ENCODE assay signal across 19 mouse cellular contexts in the genomic region with DNA sequence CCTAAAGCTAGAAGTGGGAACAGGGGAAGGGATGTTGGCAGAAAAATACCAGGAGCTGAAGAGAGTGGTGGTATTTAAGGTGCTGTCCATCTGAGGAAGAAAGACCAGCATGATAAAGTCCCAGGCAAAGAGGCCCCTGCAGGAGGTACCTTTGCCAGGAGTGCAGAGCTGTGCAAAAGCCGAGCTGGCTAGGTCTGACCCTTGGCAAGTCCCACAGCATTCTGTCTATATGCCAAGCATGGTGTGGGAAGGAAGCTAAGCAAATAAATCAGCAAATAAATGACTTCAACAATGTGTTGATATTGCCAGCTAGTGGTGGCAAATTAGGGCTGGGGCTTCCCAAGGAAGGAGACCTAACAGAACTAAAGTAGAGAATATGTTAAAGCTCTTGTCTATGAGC.
A peak's percentile ranks its signal among the peaks of the same experiment; 100 is the strongest.
DNase-seq lines count a peak whose midpoint lies in the region; ATAC-seq lines count a peak whose summit lies in the region.
"Had no signal": no experiment of that assay in that cellular context is flagged by ENCODE, and none has a peak within 500 bp of the region (broad histone marks: within the 10 kb centered on the region; RNA-seq: fewer than 3 reads in every experiment).

No protein-coding gene starts in this region.

- H3K27me3 ChIP-seq in hindbrain, embryonic 16.5 days (replicated peaks; ENCODE audit: control insufficient read depth, insufficient read depth, low read length) = no peaks in the 10 kb centered on the region
- no peaks in the 10 kb centered on the region for H3K27me3 ChIP-seq in hindbrain, embryonic 13.5 days
- H3K27me3 ChIP-seq: embryonic facial prominence, embryonic 13.5 days; heart, embryonic 12.5 days had no signal

- no peaks in the 10 kb centered on the region for H3K36me3 ChIP-seq in hindbrain, embryonic 16.5 days (ENCODE audit: control insufficient read depth, insufficient read depth, low read length)
- no peaks in the 10 kb centered on the region for H3K36me3 ChIP-seq in hindbrain, embryonic 13.5 days
- H3K36me3 ChIP-seq: embryonic facial prominence, embryonic 13.5 days; heart, embryonic 12.5 days; limb, embryonic 10.5 days had no signal

- H3K4me2 ChIP-seq in hindbrain, embryonic 16.5 days (ENCODE audit: low read length) = no peak overlapping the region
- H3K4me2 ChIP-seq in hindbrain, embryonic 13.5 days = no peak overlapping the region
- H3K4me2 ChIP-seq: embryonic facial prominence, embryonic 13.5 days; heart, embryonic 12.5 days; liver, embryonic 11.5 days had no signal

- H3K4me3 ChIP-seq in hindbrain, embryonic 16.5 days (ENCODE audit: low read length) = no peak overlapping the region
- H3K4me3 ChIP-seq in hindbrain, embryonic 13.5 days = no peak overlapping the region
- H3K4me3 ChIP-seq: embryonic facial prominence, embryonic 13.5 days; gastrocnemius, adult 2 months; heart, embryonic 12.5 days; limb, embryonic 10.5 days had no signal

- peak; percentile 88 for DNase-seq in brain, adult 2 months (ENCODE audit: low read depth, low spot score)
- peak; percentile 86 for DNase-seq in cerebellum, adult 11-12 months
- peak; percentile 80 to 83 for DNase-seq in cerebellum, postnatal 14 days
- no peak for DNase-seq in lung, postnatal 25 days (ENCODE audit: low spot score)
- DNase-seq: adrenal gland, postnatal 25 days; gastrocnemius, adult 2 months; kidney, adult 2 months; kidney, postnatal 10 days; lung, adult 2 months; lung, postnatal 36 days; right cerebral cortex, adult 18-20 months had no signal

- H3K27ac ChIP-seq in hindbrain, embryonic 16.5 days (ENCODE audit: low read depth, low read length) = no peak overlapping the region
- H3K27ac ChIP-seq in hindbrain, embryonic 13.5 days = no peak overlapping the region
- H3K27ac ChIP-seq: embryonic facial prominence, embryonic 13.5 days; gastrocnemius, adult 2 months; limb, embryonic 10.5 days; stomach, postnatal 0 days had no signal

- peaks cover 4% of the 10 kb centered on the region for H3K4me1 ChIP-seq in hindbrain, embryonic 16.5 days (ENCODE audit: control insufficient read depth, insufficient read depth, low read depth, low read length)
- peaks cover 17% of the 10 kb centered on the region for H3K4me1 ChIP-seq in hindbrain, embryonic 13.5 days (replicated peaks)
- H3K4me1 ChIP-seq: embryonic facial prominence, embryonic 13.5 days; limb, embryonic 10.5 days had no signal

- ATAC-seq in hindbrain, embryonic 16.5 days = 0 out of 2 replicates have a peak, but pooled peaks have one; percentile 17
- ATAC-seq in hindbrain, embryonic 13.5 days (ENCODE audit: low FRiP score) = no peak
- no peak for ATAC-seq in inflammation-experienced regulatory T-cells, adult 6 months

- H3K9me3 ChIP-seq in hindbrain, embryonic 16.5 days (ENCODE audit: control insufficient read depth, low read length) = no peaks in the 10 kb centered on the region
- H3K9me3 ChIP-seq in hindbrain, embryonic 13.5 days = no peaks in the 10 kb centered on the region
- H3K9me3 ChIP-seq: embryonic facial prominence, embryonic 13.5 days; heart, embryonic 12.5 days; limb, embryonic 10.5 days had no signal

- no peak overlapping the region for H3K9ac ChIP-seq in hindbrain, embryonic 16.5 days (ENCODE audit: low read depth, low read length)
- no peak overlapping the region for H3K9ac ChIP-seq in hindbrain, embryonic 13.5 days
- H3K9ac ChIP-seq: embryonic facial prominence, embryonic 13.5 days; heart, embryonic 12.5 days had no signal

- WGBS in hindbrain, embryonic 16.5 days = 58% methylated on average over 1 of the region's 1 CpGs
- 69% methylated on average over 1 of the region's 1 CpGs for WGBS in hindbrain, embryonic 13.5 days
